Mouse (Mus musculus) thymus, postnatal 36 days (tissue): ENCODE measurements at regions not wholly inside any gene's neighbourhood (a gene's known extent, or its start where the extent isn't known, plus 50 kb on each side); places are given as distances from the start of the nearest gene placed in this dataset.

ENCODE experiments used
- DNase-seq, 2 experiments: peaks; one replicate each; pipeline ENCODE4 v3.0.0; 2022; ENCODE audit warnings: mixed read lengths in 2 of 2

DNA sequence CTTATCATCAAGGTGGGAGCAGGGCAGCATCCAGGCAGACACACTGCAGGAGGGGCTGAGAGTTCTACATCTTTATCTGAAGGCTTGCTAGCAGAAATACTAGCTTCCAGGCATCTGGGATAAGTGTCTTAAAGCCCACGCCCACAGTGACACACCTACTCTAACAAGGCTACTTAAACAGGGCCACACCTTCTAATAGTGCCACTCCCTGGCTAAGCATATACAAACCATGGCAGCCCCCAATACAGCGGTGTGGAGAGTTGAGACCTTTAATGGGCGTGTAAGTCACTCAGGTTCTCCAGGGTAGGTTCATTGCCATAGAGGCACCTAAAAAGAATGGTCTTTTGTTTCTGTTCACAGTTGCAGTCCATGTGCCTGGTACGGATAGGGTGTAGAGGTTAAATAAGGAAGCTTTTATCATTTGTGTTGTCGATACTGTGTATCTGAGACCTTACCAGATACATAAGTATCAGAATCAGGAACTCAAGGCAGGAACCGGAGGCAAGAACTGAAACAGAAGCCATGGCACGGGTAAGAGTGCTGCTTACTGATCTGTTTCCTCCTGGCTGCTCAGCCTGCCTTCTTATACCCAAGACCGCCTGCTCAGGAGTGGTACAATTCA is 69.0 kb upstream of the Atrnl1 start:
- no peak for DNase-seq

DNA sequence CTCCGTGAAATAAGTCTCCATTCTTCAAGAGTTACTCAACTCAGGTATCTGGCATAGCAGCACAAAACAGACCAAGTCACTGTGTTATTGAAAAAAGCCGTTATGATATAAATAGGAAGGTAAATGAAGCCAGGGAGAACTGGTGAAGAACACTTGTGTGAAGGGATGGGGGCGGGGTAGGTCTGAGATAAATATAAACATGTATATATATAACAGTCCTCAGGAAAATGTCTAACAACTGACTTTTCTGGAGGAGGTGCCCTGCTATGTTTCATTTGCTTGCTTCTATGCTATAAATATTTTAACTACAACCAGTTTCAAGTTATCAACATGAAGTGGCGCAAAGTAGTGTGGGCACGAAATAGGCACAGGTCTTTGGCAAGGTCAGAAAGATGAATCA is 68.3 kb upstream of the Atrnl1 start:
- DNase-seq, result no peak

DNA sequence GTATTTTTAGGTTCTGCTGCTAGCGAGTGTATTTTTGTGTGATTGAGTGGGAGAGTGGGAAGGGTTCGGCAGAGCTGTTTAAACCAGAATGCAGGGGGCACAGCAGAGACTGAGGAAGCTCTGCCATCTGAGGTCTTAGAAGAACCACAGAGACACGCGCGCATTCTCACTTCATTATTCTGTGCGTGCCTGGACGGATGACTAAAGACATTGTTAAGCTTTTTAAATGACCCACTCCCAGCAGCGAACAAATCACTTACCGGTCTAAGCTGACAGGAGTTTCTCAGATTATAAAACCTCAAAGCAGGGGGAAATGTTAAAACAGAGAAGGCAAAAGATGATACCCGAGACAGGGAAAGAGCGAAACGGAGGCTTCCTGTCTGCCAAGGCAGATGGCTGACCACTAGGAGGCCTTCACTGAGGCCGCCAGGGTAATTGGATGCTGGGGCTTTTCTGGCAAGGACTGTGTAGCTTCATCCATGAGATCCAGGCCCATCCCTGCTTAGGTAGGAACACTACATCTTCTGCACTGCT is 67.1 kb upstream of the Atrnl1 start:
- DNase-seq, result no peak

DNA sequence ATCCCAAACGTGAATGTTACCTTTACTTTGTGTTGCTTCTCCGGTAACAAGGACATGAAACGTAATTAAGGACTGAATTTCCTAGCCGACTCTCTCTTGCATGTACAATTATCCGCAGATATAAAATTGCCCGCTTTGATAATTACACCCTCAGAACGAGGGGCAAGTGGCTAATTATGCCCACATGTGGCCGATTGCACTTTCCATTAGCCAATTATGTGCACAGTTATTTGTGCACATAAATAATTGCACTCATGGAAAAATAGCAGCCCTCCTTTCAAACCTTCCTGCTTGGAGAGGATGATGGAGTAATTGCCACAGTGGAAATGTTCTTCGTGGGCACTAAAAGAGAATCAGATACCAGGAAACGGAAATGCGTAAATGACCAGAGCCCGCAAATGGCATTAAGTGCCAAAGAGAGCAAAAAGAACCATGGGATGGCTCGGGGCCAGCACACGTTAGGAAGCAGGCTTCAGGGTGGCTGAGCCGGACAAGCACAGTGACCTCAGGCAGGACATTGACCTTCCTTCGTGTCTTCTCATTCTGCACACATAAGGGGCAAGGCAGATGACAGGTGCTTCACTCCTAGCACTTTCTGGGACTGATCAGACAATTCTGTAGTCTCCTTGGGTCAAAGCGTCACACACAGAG is 66.5 kb upstream of the Atrnl1 start:
- no peak for DNase-seq

DNA sequence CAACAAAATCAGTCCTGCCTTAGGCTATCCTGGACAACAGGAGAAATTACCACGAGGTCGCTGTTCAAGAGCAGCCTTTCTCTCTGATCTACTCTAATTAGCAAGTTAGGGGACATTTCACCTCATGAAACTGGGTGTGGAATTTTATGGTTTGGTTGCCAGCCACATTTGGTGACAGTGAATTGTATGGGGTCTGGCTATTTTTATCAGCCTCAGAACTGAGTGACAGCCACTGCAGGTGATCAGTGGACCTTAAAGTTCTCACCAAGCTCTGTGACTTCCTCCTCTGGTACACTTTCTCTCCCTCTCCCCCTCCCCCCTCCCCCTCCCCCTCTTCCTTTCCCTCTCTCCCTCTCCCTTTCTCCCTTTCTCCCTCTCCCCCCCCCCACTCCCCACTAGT is 65.8 kb upstream of the Atrnl1 start:
- no peak for DNase-seq

DNA sequence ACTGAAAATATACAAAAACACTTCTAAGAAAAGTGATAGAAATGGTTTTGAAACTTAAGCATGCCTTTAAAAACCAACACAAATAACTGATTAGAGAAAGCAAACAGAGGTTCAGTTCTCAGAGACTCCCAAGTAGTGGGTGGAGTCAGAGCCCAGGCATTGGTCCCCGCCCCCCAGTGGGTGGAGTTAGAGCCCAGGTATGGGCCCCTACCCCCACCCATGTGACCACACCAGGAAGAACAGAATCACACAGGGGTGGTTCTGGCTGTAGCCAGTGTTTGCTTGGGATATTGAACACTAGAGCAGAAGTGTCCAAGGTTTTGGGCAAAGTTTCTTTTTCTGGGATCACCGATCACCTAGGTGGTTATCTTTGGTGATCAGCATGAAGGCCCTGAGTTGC is 64.8 kb upstream of the Atrnl1 start:
- peak in 1 of 2 experiments; percentile 12 for DNase-seq

DNA sequence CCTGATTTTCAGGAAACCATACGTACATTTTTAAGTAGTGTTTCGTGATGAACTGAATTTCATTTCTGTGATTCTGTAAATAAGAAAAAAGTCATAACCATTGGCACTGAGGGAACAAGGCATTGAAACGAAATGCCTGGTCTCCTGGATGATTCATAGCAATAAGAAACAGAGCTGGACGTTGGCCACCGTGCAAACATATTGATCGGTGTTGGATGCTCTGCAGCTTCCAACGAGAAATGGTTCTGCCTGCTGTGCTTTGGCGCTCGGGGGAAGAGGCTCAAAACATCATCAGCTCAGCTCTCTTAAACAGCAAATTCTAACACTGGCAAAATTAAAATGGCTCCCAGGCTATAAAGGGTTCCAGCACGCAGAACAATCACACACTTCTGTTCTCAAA is 64.3 kb upstream of the Atrnl1 start:
- no peak for DNase-seq

DNA sequence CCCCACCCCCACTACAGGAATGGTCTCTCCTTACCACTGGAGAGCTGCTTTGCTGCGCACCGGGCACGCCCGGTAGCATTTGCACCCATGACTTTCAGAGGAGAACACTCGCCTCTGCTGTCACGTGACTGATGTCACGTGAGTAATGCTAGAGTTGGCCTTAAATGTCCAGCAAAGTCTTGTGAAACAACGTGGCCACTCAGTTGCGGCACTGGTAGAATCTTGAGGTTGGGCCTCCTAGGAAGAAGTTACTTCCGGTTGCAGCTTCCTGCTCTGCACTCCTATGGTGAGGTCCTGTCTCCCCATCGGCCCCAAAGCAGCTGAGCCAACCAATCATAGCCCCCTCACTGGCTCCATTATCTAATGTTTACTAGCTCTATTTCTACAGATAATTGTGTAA is 62.7 kb upstream of the Atrnl1 start:
- no peak for DNase-seq

DNA sequence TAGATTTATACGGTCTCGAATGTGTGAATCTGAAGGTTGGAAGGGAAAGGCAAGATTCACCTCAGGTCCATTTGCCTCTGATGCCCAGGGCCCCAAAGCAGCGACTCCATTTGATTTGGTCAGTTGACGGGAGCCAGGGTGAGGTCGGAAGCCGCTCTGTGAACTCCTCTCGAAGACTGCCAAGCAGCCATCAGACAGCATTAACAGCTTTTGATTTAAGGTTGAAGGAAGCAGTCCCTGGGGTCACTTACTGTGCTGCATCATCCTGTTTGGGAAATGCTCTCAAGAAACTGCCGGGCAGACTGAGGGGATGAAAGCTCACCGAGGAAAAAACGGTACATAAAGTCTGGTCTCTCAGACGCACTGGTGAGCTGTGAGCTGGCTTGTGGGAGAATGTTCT is 62.2 kb upstream of the Atrnl1 start:
- no peak for DNase-seq

DNA sequence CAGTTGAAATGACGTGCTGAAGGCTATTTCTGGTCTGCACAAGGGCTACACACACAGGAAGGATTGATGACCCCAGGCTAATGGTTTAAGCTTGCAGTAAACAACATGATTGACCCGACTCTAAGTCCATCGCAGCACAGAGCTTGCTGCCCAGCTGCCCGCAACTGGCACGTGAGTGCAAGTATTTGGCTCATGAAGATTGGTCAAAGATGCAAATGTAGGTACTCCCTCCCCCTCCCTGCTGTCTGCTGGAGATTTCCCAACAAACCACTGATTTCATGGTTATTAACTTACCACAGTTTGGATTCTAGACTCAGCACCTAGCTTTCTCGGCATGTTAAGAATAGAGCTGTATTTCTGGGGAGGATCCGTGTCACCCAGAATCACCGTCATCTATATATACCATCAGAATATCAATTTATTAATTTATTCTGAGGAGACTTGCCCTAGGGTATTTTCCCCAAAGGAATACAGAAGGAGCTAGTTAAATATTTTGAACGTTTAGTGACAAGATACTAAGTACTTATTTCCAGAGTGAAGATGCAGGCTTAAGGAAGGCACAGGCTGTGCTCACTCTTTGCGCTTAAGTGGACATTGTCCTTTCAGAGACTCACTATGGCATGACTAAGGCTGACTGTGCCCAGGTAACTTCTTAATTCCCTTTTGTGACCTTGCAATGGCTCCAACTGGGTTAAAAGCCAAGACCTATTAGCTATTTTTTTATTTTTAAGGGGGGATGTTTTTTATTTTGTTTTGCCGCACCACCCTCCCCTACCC is 57.7 kb upstream of the Atrnl1 start:
- DNase-seq, result no peak

DNA sequence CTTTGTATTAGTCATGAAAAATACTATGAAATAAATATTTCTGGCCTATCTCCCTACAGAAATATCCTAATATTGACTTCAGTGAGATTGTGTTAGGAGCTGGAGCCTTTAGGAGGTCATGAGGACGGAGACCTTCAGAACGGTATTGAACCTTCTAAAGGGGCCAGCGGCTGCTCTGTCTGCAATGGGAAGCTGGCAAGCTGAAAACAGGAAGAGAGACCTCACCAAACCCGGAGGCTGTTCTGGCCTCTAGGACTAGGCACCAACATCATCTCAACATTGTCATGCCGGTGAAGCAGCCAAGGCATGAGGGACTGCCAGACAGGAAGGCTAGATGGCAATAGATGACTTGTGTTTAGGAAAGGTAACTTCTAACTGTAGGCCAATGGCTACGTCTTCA is 56.7 kb upstream of the Atrnl1 start:
- DNase-seq, result no peak

DNA sequence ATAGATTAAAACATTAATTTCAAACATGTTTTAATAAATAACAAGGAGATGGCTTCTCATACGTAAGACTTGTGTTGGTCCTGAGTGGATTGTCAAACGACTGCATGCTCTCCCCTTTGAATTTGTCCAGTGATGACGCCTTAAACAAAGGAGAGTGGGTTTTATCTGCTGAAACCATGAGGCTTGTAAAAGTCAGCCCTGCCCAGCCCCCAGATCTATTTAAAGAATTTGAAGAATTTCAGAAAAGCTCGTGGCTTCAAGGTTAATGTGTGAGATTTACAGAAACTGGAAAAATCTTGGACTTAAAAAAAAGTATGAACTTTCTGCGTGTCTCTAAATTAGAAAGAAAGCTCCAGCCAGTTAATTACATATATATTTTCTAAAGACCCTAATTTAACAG is 55.5 kb upstream of the Atrnl1 start:
- DNase-seq, result no peak

DNA sequence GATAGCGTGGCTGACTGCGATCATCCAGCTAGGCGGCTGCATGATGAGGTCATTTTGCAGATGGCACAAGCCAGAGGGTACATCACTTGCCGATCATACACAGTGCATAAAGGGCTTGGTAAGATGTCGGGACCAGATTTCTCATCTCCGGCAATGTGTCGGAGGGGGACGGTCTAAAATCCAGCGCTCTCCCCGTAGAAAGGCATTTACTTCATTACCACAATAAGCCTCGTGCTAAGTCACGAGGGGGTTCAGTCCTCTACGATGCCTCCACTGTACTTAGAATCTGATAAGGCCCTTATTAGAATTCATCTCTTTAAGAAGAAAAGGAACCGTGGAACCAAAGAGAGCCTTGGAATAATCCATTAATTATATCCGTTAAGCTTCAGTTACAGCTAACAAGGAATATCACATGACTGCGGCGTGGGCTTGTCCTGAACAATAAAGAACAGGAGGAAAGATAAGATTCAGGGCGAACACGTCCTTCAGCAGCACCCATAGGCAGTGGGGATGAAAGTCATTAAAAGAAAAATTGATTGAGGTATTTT is 52.3 kb upstream of the Atrnl1 start:
- DNase-seq, result no peak

DNA sequence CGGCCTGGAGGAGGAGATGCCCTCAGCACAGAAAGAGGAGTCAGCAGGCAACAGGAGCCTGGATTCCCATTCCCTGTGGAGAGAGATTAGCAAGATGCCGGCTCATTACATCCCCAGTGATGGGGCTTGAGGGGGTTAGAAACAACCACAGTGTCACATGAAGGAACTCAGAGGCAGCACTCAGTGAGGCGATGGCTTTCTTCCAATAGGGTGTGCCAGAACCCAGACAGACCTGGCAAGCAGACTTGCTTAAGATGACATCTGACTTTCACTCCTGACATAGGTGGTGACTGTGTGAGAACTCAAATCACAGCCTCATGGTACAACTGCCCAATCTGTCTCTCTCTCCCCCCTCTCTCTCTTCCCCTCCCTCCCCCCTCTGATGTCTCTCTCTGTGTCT is 50.1 kb upstream of the Atrnl1 start:
- no peak for DNase-seq
